Mouse (Mus musculus): ENCODE data around the gene Parn.

DNA sequence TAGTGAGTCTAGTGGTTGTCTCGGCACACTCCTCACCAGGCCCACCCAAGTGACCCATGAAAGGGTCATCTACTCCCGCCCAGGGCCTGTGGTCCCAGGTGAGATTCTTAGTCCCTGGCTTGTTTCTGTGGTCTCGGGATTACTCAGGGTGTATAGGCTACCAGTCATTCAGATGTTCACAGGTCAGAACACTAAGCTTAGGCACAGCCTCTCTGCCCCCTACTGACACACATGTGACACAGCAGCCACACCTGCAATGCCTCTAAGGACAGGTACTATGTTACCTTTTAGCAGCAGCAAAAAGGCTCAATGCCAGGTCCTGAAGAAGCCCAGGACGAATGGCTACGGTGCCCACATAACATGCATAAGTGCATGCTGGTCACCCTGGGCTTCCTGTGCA, 136.7 kb downstream of the Parn start:
- no peak for TF ChIP-seq CTCF (IDR thresholded peaks at IDR 0.05; ENCODE audit: control insufficient read depth, insufficient read depth, low read length)
- no peak for TF ChIP-seq POLR2A (IDR thresholded peaks at IDR 0.05; ENCODE audit: borderline replicate concordance, control insufficient read depth, low read depth, low read length)
